Mouse (Mus musculus) embryonic fibroblast, embryonic 13.5 days (primary cell): ENCODE results near the gene Tmem184b.

Experiments
- CTCF ChIP-seq: IDR thresholded peaks from 2 replicates; pipeline ENCODE4 v1.5.1; 2011; ENCODE audit warnings: mild to moderate bottlenecking, control low read depth, low read length, moderate library complexity, borderline replicate concordance; ENCODE audit not compliant: insufficient read depth
- POLR2A ChIP-seq: IDR thresholded peaks from 2 replicates; pipeline ENCODE4 v1.6.1; 2011; ENCODE audit warnings: low read depth, mild to moderate bottlenecking, control low read depth, low read length, moderate library complexity

DNA sequence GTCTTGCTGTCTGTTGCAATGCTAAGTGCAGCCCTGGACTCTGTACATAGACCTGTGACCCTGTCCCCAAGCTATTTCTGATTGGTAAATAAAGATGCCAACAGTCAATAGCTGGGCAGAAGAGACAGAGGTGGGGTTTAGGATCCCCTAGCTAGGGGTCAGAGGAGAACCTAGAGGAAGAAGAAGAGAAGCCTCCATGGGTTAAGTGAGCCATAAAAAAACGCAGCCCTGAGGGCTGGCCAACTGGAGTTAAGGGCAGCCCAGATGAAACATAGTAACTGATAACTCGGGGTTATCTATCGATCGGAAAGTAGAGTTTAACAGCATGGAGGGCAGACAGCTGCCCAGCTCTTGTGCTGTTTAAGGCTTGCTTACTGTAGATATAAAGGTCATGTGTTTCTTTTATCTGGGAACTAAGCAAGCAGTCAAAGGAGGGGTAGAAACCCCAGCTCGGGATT, 81.6 kb downstream of the Tmem184b start:
- TF ChIP-seq POLR2A = no peak
- no peak for TF ChIP-seq CTCF
